Mouse (Mus musculus) megakaryocyte, adult 5-6 weeks (primary cell): Measurements from ENCODE around the gene Gale. TPM values are rescaled to one million over a fixed set of nuclear protein-coding genes. Genes with fewer than 3 reads are reported as not detected.

ENCODE experiments used
- ATAC-seq: 2 replicates; pipeline ENCODE4 v1.8.0; 2016; ENCODE audit warnings: mild to moderate bottlenecking, inconsistent platforms; ENCODE audit not compliant: poor library complexity, severe bottlenecking
- total RNA-seq, 2 experiments: library from RNA; stranded (forward) in 1 of 2; stranded (reverse) in 1 of 2; fragments of 153-499, 151-499 nt in 1 of 2; fragments of 221-1000, 200-1000 nt in 1 of 2; gene quantifications; 2 replicates each; pipeline versions ENCODE4 v1.2.3 to v1.2.4; 2015 to 2017

Gale gene
- total RNA-seq (2015): 6.4 and 7.6 TPM in 2 replicates
- total RNA-seq (2017): 10.0 and 11.6 TPM in 2 replicates

GRCm38 (mm10) chr4:135963457-135964193 is at the start of gene Gale:
TSS of gene Gale (plus strand) at chr4:135963727.
- peak; percentile 88 for ATAC-seq

- ATAC-seq: peak; percentile 68
Observed at GRCm38 (mm10) chr4:135918635-135919279, 44.8 kb upstream of the Gale start.

- ATAC-seq: peak; percentile 14; the same call in 1 of the 2 replicates
Observed at GRCm38 (mm10) chr4:135919280-135919639, 44.3 kb upstream of the Gale start.

DNA sequence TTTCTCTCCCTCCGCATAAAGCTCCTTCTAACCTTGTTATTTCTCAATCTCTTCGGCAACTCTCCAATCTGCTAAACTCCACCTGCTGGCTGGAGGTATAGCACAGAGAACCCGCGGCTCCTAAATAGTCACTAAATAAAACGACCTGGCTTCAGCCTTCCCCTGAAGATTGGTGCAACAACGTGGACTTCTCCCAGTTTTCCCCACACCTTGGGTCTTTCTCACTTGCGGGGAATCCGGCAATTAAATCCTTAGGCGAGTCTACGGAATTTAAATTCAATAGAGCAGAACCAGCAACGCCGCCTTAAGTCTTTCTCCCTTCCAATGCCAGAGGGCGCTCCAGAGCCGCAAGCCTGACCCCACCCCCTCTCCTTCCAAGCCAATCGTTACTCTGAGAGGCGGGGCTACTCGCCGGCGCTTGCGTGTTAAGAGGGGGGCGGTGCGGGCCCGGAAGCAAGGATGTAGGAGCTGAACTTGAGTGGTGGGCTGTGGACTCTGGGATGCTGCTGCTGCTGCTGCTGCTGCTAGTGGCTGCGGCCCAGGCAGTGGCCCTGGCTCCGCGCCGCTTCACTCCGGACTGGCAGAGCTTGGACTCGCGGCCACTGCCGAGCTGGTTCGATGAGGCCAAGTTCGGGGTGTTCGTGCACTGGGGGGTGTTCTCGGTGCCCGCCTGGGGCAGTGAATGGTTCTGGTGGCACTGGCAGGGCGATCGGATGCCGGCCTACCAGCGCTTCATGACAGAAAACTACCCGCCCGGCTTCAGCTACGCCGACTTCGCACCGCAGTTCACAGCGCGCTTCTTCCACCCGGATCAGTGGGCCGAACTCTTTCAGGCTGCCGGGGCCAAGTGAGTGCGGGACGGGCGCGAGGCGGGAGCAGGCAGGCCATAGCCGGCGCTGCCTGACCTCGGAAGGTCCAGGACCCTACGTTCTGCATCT is 43.0 kb upstream of the Gale start, which contains the start of gene Fuca1:
Fuca1 (plus strand) TSS at position 432 of the 938 bp plus-strand sequence.
- ATAC-seq: peak; percentile 88

DNA sequence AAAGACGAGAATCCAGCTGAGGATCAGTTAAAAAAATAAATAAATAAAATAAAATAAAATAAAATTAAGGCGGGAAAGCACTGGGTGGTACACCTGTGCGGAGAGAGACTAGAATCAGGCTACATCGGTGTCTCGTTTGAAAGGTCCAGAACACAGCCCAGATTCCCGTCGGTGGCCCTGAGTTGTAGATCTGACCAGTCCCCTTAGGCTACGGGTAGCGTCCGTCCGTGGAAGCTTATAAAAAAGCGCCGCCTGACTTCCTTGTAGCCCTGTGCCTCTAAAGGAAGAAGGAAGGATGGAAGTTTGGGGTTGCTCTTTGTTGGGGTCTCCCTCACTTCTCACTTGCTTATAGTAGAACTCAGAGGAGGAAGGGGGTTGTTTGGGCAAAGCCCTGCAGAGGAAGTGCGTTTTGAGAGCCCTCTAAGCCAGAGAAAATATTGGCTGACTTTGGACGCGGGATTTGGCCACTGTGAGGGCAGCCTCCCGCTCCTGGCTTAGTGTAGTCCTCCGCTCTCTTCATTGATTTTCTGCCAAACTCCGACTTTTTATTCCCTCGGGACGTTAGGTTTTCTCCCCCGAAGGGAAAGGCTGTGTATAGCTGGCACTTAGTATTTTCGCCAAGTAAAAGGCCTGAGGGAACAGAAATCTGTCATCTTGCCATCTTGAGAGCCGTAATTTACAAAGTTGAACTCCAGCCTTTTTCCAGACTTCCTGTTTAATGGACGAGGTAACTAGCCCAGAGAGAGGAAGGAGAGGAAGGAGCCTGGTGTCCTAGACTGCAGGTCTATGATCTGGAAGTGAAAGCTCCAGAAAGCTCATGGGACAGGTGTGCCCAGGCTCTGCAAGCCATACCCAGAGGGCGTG is 42.0 kb upstream of the Gale start:
- no peak for ATAC-seq

- ATAC-seq: no peak
Observed at GRCm38 (mm10) chr4:135922190-135922589, 41.3 kb upstream of the Gale start.

DNA sequence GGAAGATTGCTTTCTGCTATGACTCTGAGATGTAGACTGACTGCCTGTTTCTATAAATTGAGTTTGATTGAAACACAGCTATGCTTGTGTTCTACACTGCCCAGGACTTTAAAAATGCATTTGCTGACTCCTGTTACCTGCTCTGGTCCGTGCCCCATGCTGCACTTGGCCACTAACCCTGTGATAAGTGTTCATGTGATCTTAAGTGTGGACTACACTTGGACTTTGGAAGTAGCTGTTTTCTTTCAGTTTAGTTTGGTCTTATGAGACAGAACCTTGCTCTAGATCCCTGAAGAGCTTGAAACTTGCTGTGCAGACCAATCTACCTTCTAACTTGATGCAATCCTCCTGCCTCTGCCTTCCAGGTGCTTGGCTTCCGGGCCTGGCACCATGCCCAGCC is 39.1 kb upstream of the Gale start:
- no peak for ATAC-seq

- no peak for ATAC-seq
Observed at GRCm38 (mm10) chr4:135925341-135925740, 38.2 kb upstream of the Gale start.

GRCm38 (mm10) chr4:135926195-135926808 is 37.2 kb upstream of the Gale start:
- ATAC-seq: no peak

DNA sequence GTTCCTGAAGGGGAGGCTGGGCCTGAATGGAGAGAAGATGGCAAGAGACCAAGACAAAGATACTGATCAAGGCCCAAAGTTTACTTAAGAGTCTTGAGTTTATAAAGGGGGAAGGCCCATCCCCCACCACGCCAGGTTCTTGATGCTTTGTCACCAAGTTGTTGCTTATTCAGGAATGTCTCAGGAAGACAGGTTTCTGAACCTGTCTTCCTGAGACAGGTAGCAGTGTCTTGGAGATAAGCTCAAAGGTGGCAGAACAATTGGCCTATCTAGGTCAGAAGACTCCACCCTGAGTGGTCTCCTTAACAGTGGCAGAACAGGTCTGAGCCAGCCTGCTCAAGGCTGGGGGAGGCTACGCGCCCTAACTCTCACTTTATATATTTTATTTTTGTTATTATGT is 36.7 kb upstream of the Gale start:
- no peak for ATAC-seq

DNA sequence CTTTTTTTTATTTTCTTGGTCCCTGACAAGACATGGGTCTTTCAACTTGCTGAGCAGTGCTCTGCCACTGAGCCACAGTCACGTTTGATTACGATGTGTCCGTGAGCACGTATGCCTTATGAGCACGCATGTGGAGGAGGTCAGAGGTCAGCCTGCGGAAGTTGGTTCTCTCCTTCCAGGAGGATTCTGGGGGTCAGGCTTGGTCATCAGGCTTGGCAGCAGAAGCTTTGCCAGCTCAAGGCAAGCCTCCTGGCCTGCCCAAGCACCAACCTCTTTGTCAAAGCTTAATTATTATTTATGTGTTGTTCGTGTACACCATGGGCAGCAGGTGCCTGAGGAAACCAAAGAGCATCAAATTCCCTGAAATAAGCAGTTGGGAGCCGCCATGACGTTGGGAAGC is 35.2 kb upstream of the Gale start:
- no peak for ATAC-seq

DNA sequence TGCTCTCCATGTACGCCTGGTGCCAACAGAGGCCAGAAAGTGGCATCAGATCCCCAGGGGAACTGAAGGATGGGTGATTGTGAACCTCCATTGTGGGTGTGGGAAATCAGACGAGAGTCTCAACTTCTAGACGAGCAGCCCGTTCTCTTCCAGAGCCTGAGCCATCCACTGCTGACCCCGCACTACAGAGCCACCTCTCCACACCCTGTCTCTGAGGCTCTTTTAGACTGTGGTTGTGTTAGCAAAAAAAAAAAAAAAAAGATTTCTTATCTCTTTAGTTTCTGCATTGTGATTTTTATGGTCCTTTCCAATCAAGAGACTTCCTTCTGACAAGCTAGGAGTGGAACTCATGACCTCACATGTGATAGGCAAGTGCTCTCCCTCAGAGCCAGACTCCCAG is 34.1 kb upstream of the Gale start:
- ATAC-seq: no peak

GRCm38 (mm10) chr4:135929828-135930227 is 33.7 kb upstream of the Gale start:
- no peak for ATAC-seq

GRCm38 (mm10) chr4:135930239-135930638 is 33.3 kb upstream of the Gale start:
- no peak for ATAC-seq

DNA sequence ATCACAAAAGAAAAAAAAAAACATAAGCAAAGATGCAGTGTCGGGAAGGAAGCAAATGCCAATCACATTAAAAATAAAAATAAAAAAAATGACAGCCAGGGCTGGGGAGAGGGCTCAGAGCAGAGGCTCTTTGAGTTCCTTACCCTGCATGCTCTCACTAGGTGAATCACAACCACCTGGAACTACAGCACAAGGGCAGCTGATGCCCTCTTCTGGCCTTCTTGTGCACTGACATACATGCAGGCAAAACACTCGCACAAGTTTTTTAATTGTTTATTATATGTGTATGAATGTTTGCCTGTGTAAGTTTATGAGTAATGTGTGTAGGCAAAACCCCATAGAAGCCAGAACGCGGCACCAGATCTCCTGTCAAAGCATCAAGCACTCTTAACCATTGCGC is 31.7 kb upstream of the Gale start:
- ATAC-seq: peak; percentile 67

DNA sequence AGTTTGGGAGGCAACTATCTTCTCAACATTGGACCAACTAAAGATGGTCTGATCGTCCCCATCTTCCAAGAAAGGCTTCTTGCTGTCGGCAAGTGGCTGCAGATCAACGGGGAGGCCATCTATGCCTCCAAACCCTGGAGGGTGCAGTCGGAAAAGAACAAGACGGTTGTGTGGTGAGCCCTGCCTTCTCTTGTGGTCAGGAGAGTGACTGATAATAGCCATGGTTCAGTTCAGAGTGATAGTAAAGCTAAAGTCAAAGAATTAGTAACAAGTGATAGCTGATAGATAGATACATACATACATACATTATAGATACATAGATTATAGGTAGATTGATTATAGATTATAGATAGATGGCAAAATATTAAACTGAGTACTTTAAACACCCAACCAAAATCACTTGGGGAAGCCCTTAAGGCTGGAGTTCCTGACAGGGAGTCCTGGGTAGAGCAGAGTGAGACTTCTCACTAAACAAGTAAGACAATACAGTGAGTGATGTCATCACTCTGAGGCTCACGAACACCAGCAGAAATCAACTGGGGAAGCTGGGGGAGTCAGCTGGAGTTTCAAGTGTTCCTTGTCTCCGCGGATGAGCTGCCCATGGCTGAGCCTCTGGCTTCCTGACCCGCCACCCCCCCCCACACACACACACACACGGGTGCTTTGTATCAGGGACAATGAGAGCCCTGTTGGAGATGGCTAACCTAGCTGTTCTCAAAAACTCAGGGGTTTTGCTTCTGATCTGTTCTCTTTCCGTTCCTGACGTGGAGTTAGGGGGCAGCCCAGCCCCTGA is 28.6 kb upstream of the Gale start:
- no peak for ATAC-seq

- no peak for ATAC-seq
Observed at GRCm38 (mm10) chr4:135935502-135935901, 28.0 kb upstream of the Gale start.

DNA sequence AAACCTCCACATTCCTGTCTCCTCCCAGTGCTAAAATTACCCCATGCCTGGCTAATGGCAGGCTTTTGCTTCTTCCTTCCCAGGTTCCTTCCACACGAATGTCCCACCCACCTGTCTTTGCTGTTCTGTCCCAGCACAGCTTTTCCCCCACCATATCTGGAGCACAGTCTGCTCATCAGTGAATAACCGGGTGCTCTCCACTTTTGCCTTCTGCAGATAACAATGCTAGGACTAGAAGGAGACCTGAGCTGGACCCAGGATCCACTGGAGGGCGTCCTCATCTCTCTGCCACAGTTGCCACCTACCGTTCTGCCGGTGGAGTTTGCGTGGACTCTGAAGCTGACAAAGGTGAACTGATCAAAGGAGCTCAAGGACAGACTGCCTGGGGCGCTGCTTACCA is 24.7 kb upstream of the Gale start:
- no peak for ATAC-seq

GRCm38 (mm10) chr4:135941026-135941425 is 22.5 kb upstream of the Gale start:
- 0 out of 2 replicates have a peak, but pooled peaks have one; percentile 36 for ATAC-seq
